8 mouse cellular contexts compared by ENCODE assay signal in the genomic region with DNA sequence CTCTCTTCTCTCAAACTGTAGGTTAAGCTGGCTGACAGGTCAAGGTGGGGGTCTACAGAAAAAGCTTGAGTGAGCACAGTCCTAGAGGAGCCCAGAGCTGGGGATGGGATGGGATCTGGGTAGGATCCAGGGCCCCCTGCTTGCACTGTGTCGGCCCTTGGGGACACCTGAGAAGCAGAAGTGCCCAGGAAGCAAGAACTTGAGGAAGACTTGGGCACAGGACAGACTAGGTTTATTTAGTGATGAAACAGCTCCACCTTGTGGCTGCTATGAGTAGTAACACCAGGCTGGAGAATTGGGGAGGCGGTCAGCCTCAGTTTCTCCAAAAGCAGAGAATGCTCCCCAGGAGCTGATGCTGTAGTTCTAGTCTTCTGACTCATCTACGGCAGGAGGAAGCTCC. TPM values are rescaled to one million over a fixed set of nuclear protein-coding genes. Genes with fewer than 3 reads are reported as not detected.
DNase-seq lines count a peak whose midpoint lies in the region; ATAC-seq and TF ChIP-seq lines count a peak whose summit lies in the region.
"Had no signal": no experiment of that assay in that cellular context is flagged by ENCODE, and none has a peak within 500 bp of the region (broad histone marks: within the 10 kb centered on the region; RNA-seq: fewer than 3 reads in every experiment).

No protein-coding gene starts in this region.

- H3K4me1 ChIP-seq in G1E (ENCODE audit: insufficient read depth, low read depth, low read length): no peaks in the 10 kb centered on the region; the same call in 1 of the 2 replicates
- H3K4me1 ChIP-seq in embryonic facial prominence, embryonic 15.5 days: no peaks in the 10 kb centered on the region
- no peaks in the 10 kb centered on the region for H3K4me1 ChIP-seq in midbrain, embryonic 13.5 days (replicated peaks)

- H3K9me3 ChIP-seq in G1E (replicated peaks): no peaks in the 10 kb centered on the region
- no peaks in the 10 kb centered on the region for H3K9me3 ChIP-seq in embryonic facial prominence, embryonic 15.5 days (replicated peaks)
- no peaks in the 10 kb centered on the region for H3K9me3 ChIP-seq in midbrain, embryonic 13.5 days

- WGBS in embryonic facial prominence, embryonic 15.5 days: 20% methylated on average over 3 of the region's 3 CpGs
- WGBS in midbrain, embryonic 13.5 days: 25% methylated on average over 3 of the region's 3 CpGs

- no peak for DNase-seq in left cerebral cortex, adult 2 months (ENCODE audit: extremely low spot score in 1 of 2, low spot score in 2 of 2)
- no peak for DNase-seq in left cerebral cortex, postnatal 14 days (ENCODE audit: low spot score in 2 of 2)
- DNase-seq in G1E (ENCODE audit: low spot score): peak; percentile 25
- DNase-seq in layer of hippocampus, adult 8-10 months (ENCODE audit: low spot score in 2 of 2): no peak
- no peak for DNase-seq in gastrocnemius, adult 18-20 months (ENCODE audit: low spot score)

- no peak overlapping the region for H3K4me3 ChIP-seq in left cerebral cortex, adult 2 months
- H3K4me3 ChIP-seq in G1E (ENCODE audit: low read depth, low read length): no peak overlapping the region
- H3K4me3 ChIP-seq in embryonic facial prominence, embryonic 15.5 days (replicated peaks): no peak overlapping the region
- H3K4me3 ChIP-seq in midbrain, embryonic 13.5 days (replicated peaks): no peak overlapping the region

- no peak overlapping the region for H3K27ac ChIP-seq in left cerebral cortex, adult 2 months
- H3K27ac ChIP-seq in embryonic facial prominence, embryonic 15.5 days (replicated peaks): no peak overlapping the region
- H3K27ac ChIP-seq in midbrain, embryonic 13.5 days: no peak overlapping the region

- no peak overlapping the region for H3K4me2 ChIP-seq in embryonic facial prominence, embryonic 15.5 days (replicated peaks)
- H3K4me2 ChIP-seq in midbrain, embryonic 13.5 days (replicated peaks): no peak overlapping the region

- peaks cover 30% of the 10 kb centered on the region for H3K27me3 ChIP-seq in G1E (ENCODE audit: insufficient read depth, low read length)
- H3K27me3 ChIP-seq in embryonic facial prominence, embryonic 15.5 days: peaks cover 27% of the 10 kb centered on the region
- peaks cover 26% of the 10 kb centered on the region for H3K27me3 ChIP-seq in midbrain, embryonic 13.5 days

- intact Hi-C loops in left cerebral cortex, adult 2 months (cut with DNase I): loop anchor here (1.0 to 5.0 kb wide), 4 partner anchors 57 to 291 kb away; a partner anchor contains a TSS
- intact Hi-C loops in left cerebral cortex, postnatal 14 days (cut with DNase I): loop anchor here (5.0 kb wide), 2 partner anchors 56 to 186 kb away; no protein-coding TSS in a partner anchor

- no peak for ATAC-seq in G1E (ENCODE audit: extremely low read depth, insufficient number of reproducible peaks, low FRiP score, poor library complexity, severe bottlenecking)
- 0 out of 2 replicates have a peak, but pooled peaks have one; percentile 29 for ATAC-seq in embryonic facial prominence, embryonic 15.5 days (ENCODE audit: insufficient number of reproducible peaks, low FRiP score, low TSS enrichment, low read depth)
- ATAC-seq in midbrain, embryonic 13.5 days: peak; percentile 43; the same call in 1 of the 2 replicates

- no peaks in the 10 kb centered on the region for H3K36me3 ChIP-seq in G1E (replicated peaks)
- H3K36me3 ChIP-seq in embryonic facial prominence, embryonic 15.5 days: no peaks in the 10 kb centered on the region
- H3K36me3 ChIP-seq in midbrain, embryonic 13.5 days: no peaks in the 10 kb centered on the region

- peak; percentile 82 for TF ChIP-seq CTCF in left cerebral cortex, adult 2 months (IDR thresholded peaks at IDR 0.05)
- TF ChIP-seq CTCF in G1E (IDR thresholded peaks at IDR 0.05; ENCODE audit: low read depth, low read length): peak; percentile 67

- H3K9ac ChIP-seq in embryonic facial prominence, embryonic 15.5 days: no peak overlapping the region
- H3K9ac ChIP-seq in midbrain, embryonic 13.5 days (replicated peaks): no peak overlapping the region

RNA-seq across cellular contexts. Expression of a gene that starts 3.0 kb away (rescaled TPM):
- total RNA-seq in left cerebral cortex, adult 2 months (2021): not detected
- not detected for total RNA-seq in left cerebral cortex, postnatal 14 days (2021)
- total RNA-seq in G1E (2014; fragmentation: Nextera tagmentation): not detected in 2 replicates
- total RNA-seq in G1E (2017): 0.06 and 0.16 TPM in 2 replicates
- polyA plus RNA-seq in G1E (2012): not detected in 2 replicates
- polyA plus RNA-seq in embryonic facial prominence, embryonic 15.5 days (2015; fragmentation: Nextera tagmentation; extraction: Ambion mirVana): not detected in 2 replicates
- not detected in 2 replicates for polyA plus RNA-seq in midbrain, embryonic 13.5 days (2015; fragmentation: Nextera tagmentation; extraction: Ambion mirVana)
- total RNA-seq in layer of hippocampus, adult 8-10 months (2022): not detected
- under 1 TPM; 0.43 to 0.71 TPM for total RNA-seq in gastrocnemius, adult 18-20 months (2021)
- polyA plus RNA-seq: heart, embryonic 14.5 days had no signal

RNA-seq across cellular contexts. Expression of a gene that starts 7.0 kb away (rescaled TPM):
- total RNA-seq in left cerebral cortex, adult 2 months (2021): 10 to 100 TPM; 37.6 to 40.9 TPM
- total RNA-seq in left cerebral cortex, postnatal 14 days (2021): 10 to 100 TPM; 33.7 to 35.6 TPM
- total RNA-seq in G1E (2014; fragmentation: Nextera tagmentation) (not detected in 2 replicates), G1E (2017) (0.12 and 0.60 TPM in 2 replicates)
- polyA plus RNA-seq in G1E (2012): 0.01 TPM in 1 of 2 replicates, not detected in the other
- polyA plus RNA-seq in embryonic facial prominence, embryonic 15.5 days (2015; fragmentation: Nextera tagmentation; extraction: Ambion mirVana): 61.5 and 65.2 TPM in 2 replicates
- 27.0 and 27.3 TPM in 2 replicates for polyA plus RNA-seq in midbrain, embryonic 13.5 days (2015; fragmentation: Nextera tagmentation; extraction: Ambion mirVana)
- 10 to 100 TPM; 20.0 to 24.8 (median 22.7) TPM for total RNA-seq in layer of hippocampus, adult 8-10 months (2022)
- total RNA-seq in gastrocnemius, adult 18-20 months (2021): 10 to 100 TPM; 14.4 to 15.4 TPM

RNA-seq across cellular contexts. Expression of a gene that starts 20.5 kb away (rescaled TPM):
- total RNA-seq in left cerebral cortex, adult 2 months (2021): 1 to 10 TPM; 5.5 to 7.0 TPM
- 1 to 10 TPM; 7.4 to 8.7 TPM for total RNA-seq in left cerebral cortex, postnatal 14 days (2021)
- total RNA-seq in G1E (2014; fragmentation: Nextera tagmentation) (not detected in 2 replicates), G1E (2017) (under 0.01 TPM in 1 of 2 replicates, not detected in the other)
- not detected in 2 replicates for polyA plus RNA-seq in G1E (2012)
- polyA plus RNA-seq in embryonic facial prominence, embryonic 15.5 days (2015; fragmentation: Nextera tagmentation; extraction: Ambion mirVana): 1.9 and 2.5 TPM in 2 replicates
- 3.8 and 4.7 TPM in 2 replicates for polyA plus RNA-seq in midbrain, embryonic 13.5 days (2015; fragmentation: Nextera tagmentation; extraction: Ambion mirVana)
- total RNA-seq in layer of hippocampus, adult 8-10 months (2022): 1 to 10 TPM; 5.2 to 7.3 (median 6.9) TPM
- under 1 TPM; 0.68 to 0.71 TPM for total RNA-seq in gastrocnemius, adult 18-20 months (2021)

RNA-seq across cellular contexts. Expression of a gene that starts 58.9 kb away (rescaled TPM):
- 1 to 10 TPM; 6.4 to 7.1 TPM for total RNA-seq in left cerebral cortex, adult 2 months (2021)
- total RNA-seq in left cerebral cortex, postnatal 14 days (2021): 1 to 10 TPM; 5.4 to 5.6 TPM
- total RNA-seq in G1E (2014; fragmentation: Nextera tagmentation) (10.3 and 14.6 TPM in 2 replicates), G1E (2017) (11.9 and 18.8 TPM in 2 replicates)
- polyA plus RNA-seq in G1E (2012): 3.6 and 4.5 TPM in 2 replicates
- polyA plus RNA-seq in embryonic facial prominence, embryonic 15.5 days (2015; fragmentation: Nextera tagmentation; extraction: Ambion mirVana): 8.0 and 8.3 TPM in 2 replicates
- 7.7 and 8.1 TPM in 2 replicates for polyA plus RNA-seq in midbrain, embryonic 13.5 days (2015; fragmentation: Nextera tagmentation; extraction: Ambion mirVana)
- 10 to 100 TPM in 1 of 4 experiments, 1 to 10 TPM in 3; 6.7 to 12.4 (median 7.3) TPM for total RNA-seq in layer of hippocampus, adult 8-10 months (2022)
- 1 to 10 TPM; 3.0 to 3.8 TPM for total RNA-seq in gastrocnemius, adult 18-20 months (2021)

RNA-seq across cellular contexts. Expression of a gene that starts 59.2 kb away (rescaled TPM):
- 10 to 100 TPM; 31.6 to 36.1 TPM for total RNA-seq in left cerebral cortex, adult 2 months (2021)
- total RNA-seq in left cerebral cortex, postnatal 14 days (2021): 10 to 100 TPM; 56.2 to 59.3 TPM
- total RNA-seq in G1E (2014; fragmentation: Nextera tagmentation) (83.0 and 83.2 TPM in 2 replicates), G1E (2017) (15.7 and 16.3 TPM in 2 replicates)
- polyA plus RNA-seq in G1E (2012): 11.0 and 20.6 TPM in 2 replicates
- 39.3 and 47.7 TPM in 2 replicates for polyA plus RNA-seq in embryonic facial prominence, embryonic 15.5 days (2015; fragmentation: Nextera tagmentation; extraction: Ambion mirVana)
- 54.0 and 60.0 TPM in 2 replicates for polyA plus RNA-seq in midbrain, embryonic 13.5 days (2015; fragmentation: Nextera tagmentation; extraction: Ambion mirVana)
- 10 to 100 TPM; 42.1 to 48.1 (median 44.7) TPM for total RNA-seq in layer of hippocampus, adult 8-10 months (2022)
- total RNA-seq in gastrocnemius, adult 18-20 months (2021): 1 to 10 TPM; 3.7 to 4.0 TPM

Comparison
In these comparisons a context has a peak if more than half of its experiments do, and no peak if none do; other contexts are left out.
1. RNA of a gene that starts 7.0 kb away (total RNA-seq): 37.6 to 40.9 TPM in left cerebral cortex, adult 2 months, 33.7 to 35.6 TPM in left cerebral cortex, postnatal 14 days, 20.0 to 24.8 TPM in layer of hippocampus, adult 8-10 months and 14.4 to 15.4 TPM in gastrocnemius, adult 18-20 months; 0.12 to 0.60 TPM in G1E; every median in the first group is over 4 times any median in the second.